Mouse (Mus musculus) heart, embryonic 13.5 days (tissue): ENCODE measurements around the gene Tmem140. TPM values are rescaled to one million over a fixed set of nuclear protein-coding genes. Genes with fewer than 3 reads are reported as not detected.

Source experiments
- ATAC-seq: fragments of 200-750 bp; cut with Nextera tagmentation; 2 replicates; pipeline ENCODE4 v1.8.0; 2017; ENCODE audit warnings: moderate TSS enrichment; ENCODE audit not compliant: insufficient number of reproducible peaks, low FRiP score, low TSS enrichment; ENCODE audit errors: extremely low read depth
- H3K27ac ChIP-seq: fragments of 300-500 bp; sonication (generic); replicated peaks from 2 replicates; pipeline ENCODE4 v1.5.1; 2015; ENCODE audit warnings: moderate library complexity, mild to moderate bottlenecking, inconsistent platforms
- H3K27me3 ChIP-seq: fragments of 300-500 bp; sonication (generic); replicated peaks from 2 replicates; pipeline ENCODE4 v1.6.1; 2015; ENCODE audit warnings: mild to moderate bottlenecking, inconsistent platforms
- H3K36me3 ChIP-seq: fragments of 300-500 bp; sonication (generic); 2 replicates; pipeline ENCODE4 v1.6.1; 2015; ENCODE audit warnings: mild to moderate bottlenecking, inconsistent platforms
- H3K4me1 ChIP-seq: fragments of 300-500 bp; sonication (generic); 2 replicates; pipeline ENCODE4 v1.6.1; 2015; ENCODE audit warnings: inconsistent platforms
- H3K4me2 ChIP-seq: fragments of 300-500 bp; sonication (generic); 2 replicates; pipeline ENCODE4 v1.6.1; 2015; ENCODE audit warnings: inconsistent platforms, mild to moderate bottlenecking, moderate library complexity
- H3K4me3 ChIP-seq: fragments of 300-500 bp; sonication (generic); 2 replicates; pipeline ENCODE4 v1.5.1; 2015; ENCODE audit warnings: moderate library complexity, mild to moderate bottlenecking, inconsistent platforms
- H3K9ac ChIP-seq: fragments of 300-500 bp; sonication (generic); 2 replicates; pipeline ENCODE4 v1.6.1; 2015; ENCODE audit warnings: inconsistent platforms, mild to moderate bottlenecking, moderate library complexity
- H3K9me3 ChIP-seq: fragments of 300-500 bp; sonication (generic); 2 replicates; pipeline ENCODE4 v1.6.1; 2016; ENCODE audit warnings: inconsistent platforms
- WGBS: fragments of 180-500 bp; shearing (Covaris S2); methylation state at CpG from one replicate; pipeline ENCODE4 v1.1.7; 2015; ENCODE audit warnings: mixed read lengths; 5-methylcytosine and 5-hydroxymethylcytosine counted together
- polyA plus RNA-seq: library from polyadenylated mRNA; unstranded; fragments of >200 nt; fragmentation: Nextera tagmentation; extraction: Ambion mirVana; gene quantifications from 2 replicates; pipeline ENCODE4 v1.2.1, GENCODE M21; 2015

The Tmem140 gene
- polyA plus RNA-seq, 1 experiment from 2014 or later: 0.92 TPM

DNA sequence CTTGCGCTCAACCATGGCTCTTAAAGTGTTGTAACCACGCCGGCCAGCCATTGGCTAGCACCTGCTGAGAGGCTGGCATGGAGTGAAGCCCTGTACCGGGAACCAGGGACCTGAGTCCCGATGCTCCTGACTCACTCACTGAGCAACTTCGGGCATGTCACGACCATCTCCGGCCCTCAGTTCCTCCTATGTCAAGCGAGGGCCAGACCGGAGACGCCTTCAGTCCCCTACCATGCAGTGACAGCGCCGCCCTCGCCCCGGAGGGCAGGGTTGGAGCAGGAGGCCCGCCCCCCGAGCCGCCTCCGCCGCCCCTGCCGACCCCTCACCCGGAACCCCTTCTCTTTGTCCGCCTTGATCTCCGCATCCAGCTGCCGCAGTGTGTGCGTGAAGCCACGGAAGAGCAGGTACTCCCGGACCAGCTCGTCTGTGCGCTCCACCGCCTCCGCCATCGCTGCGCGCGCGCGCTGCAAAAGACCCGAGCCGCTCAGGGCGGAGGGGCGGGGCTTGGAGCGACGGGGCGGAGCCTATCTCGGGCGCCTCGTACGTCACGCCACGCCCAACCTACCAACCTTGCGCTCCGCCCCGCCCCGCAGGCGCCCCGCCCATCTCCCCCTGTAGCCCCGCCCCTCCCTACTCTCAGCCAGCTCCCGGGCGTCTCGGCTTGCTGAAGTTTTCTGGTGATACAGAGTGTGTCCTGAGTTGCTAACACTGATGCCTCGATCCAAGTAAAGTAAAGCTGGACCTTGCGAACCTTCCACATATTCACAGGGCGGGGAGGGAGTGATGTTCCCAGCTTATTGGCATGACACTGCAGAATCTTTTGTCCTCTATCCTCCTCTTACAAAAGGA lies 47.6 kb downstream of the Tmem140 start, which contains the start of gene Wdr91:
Gene Wdr91, minus strand, starts transcription at position 506 of the 849 bp plus-strand sequence.
- peaks cover 35% of the 10 kb centered on the region for H3K36me3 ChIP-seq
- H3K4me3 ChIP-seq: peak within 1 kb of the TSS; percentile 86
- no peaks in the 10 kb centered on the region for H3K9me3 ChIP-seq
- peaks cover 38% of the 10 kb centered on the region for H3K4me1 ChIP-seq
- no peaks in the 10 kb centered on the region for H3K27me3 ChIP-seq
- peak; percentile 89 for ATAC-seq
- H3K27ac ChIP-seq: peak within 1 kb of the TSS; percentile 91
- under 1% methylated on average over 64 of the region's 64 CpGs for WGBS
- peak within 1 kb of the TSS; percentile 88 for H3K9ac ChIP-seq
- peak within 1 kb of the TSS; percentile 87 for H3K4me2 ChIP-seq

GRCm38 (mm10) chr6:34913341-34914040 lies 50.5 kb downstream of the Tmem140 start:
- WGBS: 75% methylated on average over 13 of the region's 13 CpGs
- Histone ChIP-seq H3K9me3 (no peaks in the 10 kb centered on the region), H3K4me1 (peaks cover 20% of the 10 kb centered on the region), H3K36me3 (peaks cover 8% of the 10 kb centered on the region), H3K4me3 (no peak overlapping the region), H3K27ac (no peak overlapping the region), H3K9ac (no peak overlapping the region), H3K27me3 (no peaks in the 10 kb centered on the region), H3K4me2 (no peak overlapping the region)
- no peak for ATAC-seq

DNA sequence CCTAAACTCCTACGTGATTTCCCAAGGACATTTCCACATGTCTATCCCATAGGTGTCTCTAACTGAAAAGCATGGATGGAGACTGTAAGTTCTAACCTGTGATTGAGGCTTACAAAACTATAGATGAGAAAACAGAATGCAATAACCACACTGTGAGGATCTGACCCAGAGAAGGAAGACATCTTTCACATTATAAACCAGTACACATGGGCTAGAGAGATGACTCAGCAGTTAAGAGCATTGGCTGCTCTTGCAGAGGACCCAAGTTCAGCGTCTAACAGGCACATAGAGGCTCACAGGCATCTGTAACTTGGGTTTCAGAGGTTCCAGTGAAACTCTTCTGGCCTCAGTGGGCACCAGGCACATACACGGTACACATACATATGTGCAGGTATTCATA lies 51.5 kb downstream of the Tmem140 start:
- Histone ChIP-seq H3K4me2 (no peak overlapping the region), H3K27ac (no peak overlapping the region), H3K36me3 (no peaks in the 10 kb centered on the region), H3K4me1 (peaks cover 10% of the 10 kb centered on the region), H3K27me3 (no peaks in the 10 kb centered on the region), H3K9me3 (no peaks in the 10 kb centered on the region), H3K9ac (no peak overlapping the region), H3K4me3 (no peak overlapping the region)
- no peak for ATAC-seq
- WGBS: 82% methylated on average over 3 of the region's 3 CpGs

GRCm38 (mm10) chr6:34919146-34919545 lies 56.2 kb downstream of the Tmem140 start:
- H3K4me3 ChIP-seq: no peak overlapping the region
- H3K4me2 ChIP-seq: no peak overlapping the region
- no peaks in the 10 kb centered on the region for H3K27me3 ChIP-seq
- no peaks in the 10 kb centered on the region for H3K36me3 ChIP-seq
- no peak overlapping the region for H3K27ac ChIP-seq
- no peaks in the 10 kb centered on the region for H3K9me3 ChIP-seq
- H3K9ac ChIP-seq: no peak overlapping the region
- 79% methylated on average over 7 of the region's 7 CpGs for WGBS
- ATAC-seq: no peak
- peaks cover 3% of the 10 kb centered on the region; the same call in 1 of the 2 replicates for H3K4me1 ChIP-seq

GRCm38 (mm10) chr6:34919956-34920355 lies 57.0 kb downstream of the Tmem140 start, which contains the start of gene Stra8:
Stra8 (plus strand) TSS chr6:34920163.
- no peak within 1 kb of the TSS for H3K4me3 ChIP-seq
- H3K4me2 ChIP-seq: no peak within 1 kb of the TSS
- no peaks in the 10 kb centered on the region for H3K27me3 ChIP-seq
- no peaks in the 10 kb centered on the region for H3K9me3 ChIP-seq
- H3K36me3 ChIP-seq: no peaks in the 10 kb centered on the region
- no peak within 1 kb of the TSS for H3K9ac ChIP-seq
- H3K4me1 ChIP-seq: peaks cover 3% of the 10 kb centered on the region; the same call in 1 of the 2 replicates
- ATAC-seq: no peak
- no peak within 1 kb of the TSS for H3K27ac ChIP-seq
- 43% methylated on average over 10 of the region's 10 CpGs for WGBS

GRCm38 (mm10) chr6:34920631-34921030 lies 57.7 kb downstream of the Tmem140 start:
- H3K9ac ChIP-seq: no peak overlapping the region
- H3K9me3 ChIP-seq: no peaks in the 10 kb centered on the region
- H3K4me3 ChIP-seq: no peak overlapping the region
- H3K4me1 ChIP-seq: peaks cover 3% of the 10 kb centered on the region; the same call in 1 of the 2 replicates
- H3K4me2 ChIP-seq: no peak overlapping the region
- no peaks in the 10 kb centered on the region for H3K27me3 ChIP-seq
- H3K36me3 ChIP-seq: no peaks in the 10 kb centered on the region
- WGBS: 90% methylated on average over 12 of the region's 12 CpGs
- no peak overlapping the region for H3K27ac ChIP-seq
- ATAC-seq: no peak

DNA sequence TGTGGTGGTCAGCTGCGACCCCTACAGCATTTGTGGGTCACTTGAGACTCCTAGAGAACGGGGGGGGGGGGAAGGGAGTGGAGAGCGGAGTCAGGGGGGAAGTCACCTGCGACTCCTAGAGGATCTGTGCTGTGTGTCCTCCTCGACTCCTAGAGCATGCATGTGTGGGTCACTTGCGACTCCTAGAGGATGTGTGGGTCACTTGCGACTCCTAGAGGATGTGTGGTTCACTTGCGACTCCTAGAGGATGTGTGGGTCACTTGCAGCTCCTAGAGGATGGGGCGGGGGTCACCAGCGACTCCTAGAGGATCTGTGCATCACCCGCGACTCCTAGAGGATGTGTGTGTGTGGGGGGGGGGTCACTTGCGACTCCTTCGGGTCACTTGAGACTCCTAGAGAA lies 59.0 kb downstream of the Tmem140 start:
- 47% methylated on average over 14 of the region's 14 CpGs for WGBS
- no peak for ATAC-seq

More for the DNA sequence above, 59.0 kb downstream of the Tmem140 start:
- H3K4me2 ChIP-seq: no peak overlapping the region
- no peaks in the 10 kb centered on the region for H3K9me3 ChIP-seq
- H3K4me1 ChIP-seq: peaks cover 3% of the 10 kb centered on the region; the same call in 1 of the 2 replicates
- H3K36me3 ChIP-seq: no peaks in the 10 kb centered on the region
- no peak overlapping the region for H3K9ac ChIP-seq
- no peak overlapping the region for H3K4me3 ChIP-seq
- H3K27ac ChIP-seq: no peak overlapping the region
- H3K27me3 ChIP-seq: no peaks in the 10 kb centered on the region

Other genes with a start within 250 kb of the Tmem140 start
- 5.1 and 6.2 TPM in 2 replicates for gene Agbl3, start 82.7 kb upstream of the Tmem140 start, polyA plus RNA-seq
- gene Cyren, start 14.9 kb downstream of the Tmem140 start, polyA plus RNA-seq: 8.6 and 9.2 TPM in 2 replicates
- 9.4 and 11.2 TPM in 2 replicates for gene Wdr91, start 47.7 kb downstream of the Tmem140 start, polyA plus RNA-seq
- not detected in 2 replicates for gene Stra8, start 57.0 kb downstream of the Tmem140 start, polyA plus RNA-seq
- gene Slc23a4, start 125.3 kb downstream of the Tmem140 start, polyA plus RNA-seq: 0.23 and 0.27 TPM in 2 replicates